Mouse (Mus musculus): ENCODE results near the gene Unkl. TPM values are rescaled to one million over a fixed set of nuclear protein-coding genes. Genes with fewer than 3 reads are reported as not detected.

Gene Unkl
- polyA plus RNA-seq, 1 experiment from 2014 or later, result 6.1 TPM

- 0 out of 2 replicates have a peak, but pooled peaks cover 5% of the 10 kb centered on the region for H3K27me3 ChIP-seq (ENCODE audit: control insufficient read depth, insufficient read depth, low read length)
- H3K4me3 ChIP-seq (ENCODE audit: low read length), result no peak overlapping the region
- no peak for ATAC-seq (replicated peaks; ENCODE audit: extremely low read depth, insufficient read depth, low FRiP score)
- H3K4me2 ChIP-seq (ENCODE audit: low read depth, low read length), result no peak overlapping the region
- no peaks in the 10 kb centered on the region for H3K9me3 ChIP-seq (replicated peaks; ENCODE audit: control insufficient read depth, low read length)
- H3K36me3 ChIP-seq (ENCODE audit: control insufficient read depth, insufficient read depth), result peaks cover 17% of the 10 kb centered on the region
- H3K27ac ChIP-seq (ENCODE audit: low read length), result no peak overlapping the region
- no peak overlapping the region for H3K9ac ChIP-seq (ENCODE audit: low read length)
- peaks cover 14% of the 10 kb centered on the region for H3K4me1 ChIP-seq (ENCODE audit: control insufficient read depth, insufficient read depth, low read length)
- WGBS, result 88% methylated on average over 11 of the region's 11 CpGs
Observed at GRCm38 (mm10) chr17:25243131-25243780, 55.1 kb downstream of the Unkl start.

- no peak overlapping the region for H3K9ac ChIP-seq (ENCODE audit: low read length)
- H3K4me2 ChIP-seq (ENCODE audit: low read depth, low read length), result no peak overlapping the region
- H3K27ac ChIP-seq (ENCODE audit: low read length), result no peak overlapping the region
- H3K4me3 ChIP-seq (ENCODE audit: low read length), result no peak overlapping the region
- H3K4me1 ChIP-seq (ENCODE audit: control insufficient read depth, insufficient read depth, low read length), result peaks cover 12% of the 10 kb centered on the region
- 0 out of 2 replicates have a peak, but pooled peaks cover 7% of the 10 kb centered on the region for H3K27me3 ChIP-seq (ENCODE audit: control insufficient read depth, insufficient read depth, low read length)
- H3K36me3 ChIP-seq (ENCODE audit: control insufficient read depth, insufficient read depth), result peaks cover 17% of the 10 kb centered on the region
- no peaks in the 10 kb centered on the region for H3K9me3 ChIP-seq (replicated peaks; ENCODE audit: control insufficient read depth, low read length)
- no peak for ATAC-seq (replicated peaks; ENCODE audit: extremely low read depth, insufficient read depth, low FRiP score)
- WGBS, result 84% methylated on average over 16 of the region's 16 CpGs
Observed at GRCm38 (mm10) chr17:25244239-25244638, 56.0 kb downstream of the Unkl start.

- H3K9ac ChIP-seq (ENCODE audit: low read length), result no peak overlapping the region
- H3K27ac ChIP-seq (ENCODE audit: low read length), result no peak overlapping the region
- H3K4me2 ChIP-seq (ENCODE audit: low read depth, low read length), result peak overlapping the region; percentile 15; the same call in 1 of the 2 replicates
- no peaks in the 10 kb centered on the region for H3K4me1 ChIP-seq (ENCODE audit: control insufficient read depth, insufficient read depth, low read length)
- ATAC-seq (replicated peaks; ENCODE audit: extremely low read depth, insufficient read depth, low FRiP score), result no peak
- 62% methylated on average over 18 of the region's 18 CpGs for WGBS
- no peaks in the 10 kb centered on the region for H3K9me3 ChIP-seq (replicated peaks; ENCODE audit: control insufficient read depth, low read length)
- H3K36me3 ChIP-seq (ENCODE audit: control insufficient read depth, insufficient read depth), result peaks cover 7% of the 10 kb centered on the region
- H3K27me3 ChIP-seq (ENCODE audit: control insufficient read depth, insufficient read depth, low read length), result peaks cover 12% of the 10 kb centered on the region; the same call in 1 of the 2 replicates
- no peak overlapping the region; the same call in 1 of the 2 replicates for H3K4me3 ChIP-seq (ENCODE audit: low read length)
Observed at GRCm38 (mm10) chr17:25248033-25248750, 60.0 kb downstream of the Unkl start.

GRCm38 (mm10) chr17:25250181-25250835 lies 62.1 kb downstream of the Unkl start:
- Histone ChIP-seq H3K27ac (ENCODE audit: low read length) (no peak overlapping the region), H3K27me3 (ENCODE audit: control insufficient read depth, insufficient read depth, low read length) (peaks cover 29% of the 10 kb centered on the region), H3K4me3 (ENCODE audit: low read length) (no peak overlapping the region), H3K4me2 (ENCODE audit: low read depth, low read length) (no peak overlapping the region), H3K9ac (ENCODE audit: low read length) (no peak overlapping the region), H3K36me3 (ENCODE audit: control insufficient read depth, insufficient read depth) (no peaks in the 10 kb centered on the region), H3K4me1 (ENCODE audit: control insufficient read depth, insufficient read depth, low read length) (no peaks in the 10 kb centered on the region), H3K9me3 (replicated peaks; ENCODE audit: control insufficient read depth, low read length) (no peaks in the 10 kb centered on the region)
- ATAC-seq (replicated peaks; ENCODE audit: extremely low read depth, insufficient read depth, low FRiP score), result no peak
- WGBS, result 75% methylated on average over 8 of the region's 8 CpGs

- Histone ChIP-seq H3K9me3 (replicated peaks; ENCODE audit: control insufficient read depth, low read length) (no peaks in the 10 kb centered on the region), H3K4me2 (ENCODE audit: low read depth, low read length) (no peak overlapping the region), H3K9ac (ENCODE audit: low read length) (no peak overlapping the region), H3K27ac (ENCODE audit: low read length) (no peak overlapping the region), H3K4me1 (ENCODE audit: control insufficient read depth, insufficient read depth, low read length) (peaks cover 8% of the 10 kb centered on the region), H3K4me3 (ENCODE audit: low read length) (no peak overlapping the region), H3K36me3 (ENCODE audit: control insufficient read depth, insufficient read depth) (no peaks in the 10 kb centered on the region), H3K27me3 (ENCODE audit: control insufficient read depth, insufficient read depth, low read length) (peaks cover 32% of the 10 kb centered on the region)
- 37% methylated on average over 3 of the region's 3 CpGs for WGBS
- no peak for ATAC-seq (replicated peaks; ENCODE audit: extremely low read depth, insufficient read depth, low FRiP score)
Observed at GRCm38 (mm10) chr17:25252643-25253042, 64.4 kb downstream of the Unkl start.

- peak; percentile 34; the same call in 1 of the 2 replicates for ATAC-seq (replicated peaks; ENCODE audit: extremely low read depth, insufficient read depth, low FRiP score)
- WGBS, result 38% methylated on average over 10 of the region's 10 CpGs
- no peak overlapping the region for H3K4me2 ChIP-seq (ENCODE audit: low read depth, low read length)
- H3K4me3 ChIP-seq (ENCODE audit: low read length), result no peak overlapping the region
- H3K36me3 ChIP-seq (ENCODE audit: control insufficient read depth, insufficient read depth), result peaks cover 3% of the 10 kb centered on the region; the same call in 1 of the 2 replicates
- H3K27ac ChIP-seq (ENCODE audit: low read length), result no peak overlapping the region
- H3K27me3 ChIP-seq (ENCODE audit: control insufficient read depth, insufficient read depth, low read length), result peaks cover 29% of the 10 kb centered on the region
- no peak overlapping the region for H3K9ac ChIP-seq (ENCODE audit: low read length)
- H3K4me1 ChIP-seq (ENCODE audit: control insufficient read depth, insufficient read depth, low read length), result peaks cover 8% of the 10 kb centered on the region
- H3K9me3 ChIP-seq (replicated peaks; ENCODE audit: control insufficient read depth, low read length), result no peaks in the 10 kb centered on the region
Observed at GRCm38 (mm10) chr17:25253760-25254159, 65.6 kb downstream of the Unkl start.

GRCm38 (mm10) chr17:25255110-25255509 lies 66.9 kb downstream of the Unkl start:
- no peak overlapping the region for H3K9ac ChIP-seq (ENCODE audit: low read length)
- H3K36me3 ChIP-seq (ENCODE audit: control insufficient read depth, insufficient read depth), result peaks cover 11% of the 10 kb centered on the region; the same call in 1 of the 2 replicates
- H3K4me2 ChIP-seq (ENCODE audit: low read depth, low read length), result peak overlapping the region; percentile 68; the same call in 1 of the 2 replicates
- H3K27ac ChIP-seq (ENCODE audit: low read length), result no peak overlapping the region
- ATAC-seq (replicated peaks; ENCODE audit: extremely low read depth, insufficient read depth, low FRiP score), result no peak
- H3K4me1 ChIP-seq (ENCODE audit: control insufficient read depth, insufficient read depth, low read length), result peaks cover 8% of the 10 kb centered on the region
- 55% methylated on average over 2 of the region's 2 CpGs for WGBS
- no peak overlapping the region for H3K4me3 ChIP-seq (ENCODE audit: low read length)
- H3K27me3 ChIP-seq (ENCODE audit: control insufficient read depth, insufficient read depth, low read length), result peaks cover 29% of the 10 kb centered on the region
- no peaks in the 10 kb centered on the region for H3K9me3 ChIP-seq (replicated peaks; ENCODE audit: control insufficient read depth, low read length)

GRCm38 (mm10) chr17:25256140-25256754 lies 68.0 kb downstream of the Unkl start, which contains the start of gene Baiap3:
Gene Baiap3, minus strand, starts transcription at chr17:25256364.
- peak within 1 kb of the TSS; percentile 48 for H3K4me3 ChIP-seq (ENCODE audit: low read length)
- 0 out of 2 replicates have a peak, but pooled peaks have one; percentile 12 for ATAC-seq (replicated peaks; ENCODE audit: extremely low read depth, insufficient read depth, low FRiP score)
- H3K4me2 ChIP-seq (ENCODE audit: low read depth, low read length), result peak within 1 kb of the TSS; percentile 68
- H3K4me1 ChIP-seq (ENCODE audit: control insufficient read depth, insufficient read depth, low read length), result peaks cover 8% of the 10 kb centered on the region
- H3K9me3 ChIP-seq (replicated peaks; ENCODE audit: control insufficient read depth, low read length), result no peaks in the 10 kb centered on the region
- H3K27me3 ChIP-seq (ENCODE audit: control insufficient read depth, insufficient read depth, low read length), result peaks cover 28% of the 10 kb centered on the region
- H3K9ac ChIP-seq (ENCODE audit: low read length), result peak within 1 kb of the TSS; percentile 12
- peaks cover 13% of the 10 kb centered on the region; the same call in 1 of the 2 replicates for H3K36me3 ChIP-seq (ENCODE audit: control insufficient read depth, insufficient read depth)
- H3K27ac ChIP-seq (ENCODE audit: low read length), result no peak within 1 kb of the TSS
- WGBS, result 3% methylated on average over 33 of the region's 35 CpGs
